Mouse (Mus musculus): ENCODE results near the gene Cyp2d10. TPM values are rescaled to one million over a fixed set of nuclear protein-coding genes. Genes with fewer than 3 reads are reported as not detected.
"Not testable (repeated sequence)": the region's sequence is repeated elsewhere in the genome, so short reads cannot be mapped to it uniquely, and the experiment has no call there.

Cyp2d10 gene
- total RNA-seq, 1 experiment from 2014 or later, result not detected

DNA sequence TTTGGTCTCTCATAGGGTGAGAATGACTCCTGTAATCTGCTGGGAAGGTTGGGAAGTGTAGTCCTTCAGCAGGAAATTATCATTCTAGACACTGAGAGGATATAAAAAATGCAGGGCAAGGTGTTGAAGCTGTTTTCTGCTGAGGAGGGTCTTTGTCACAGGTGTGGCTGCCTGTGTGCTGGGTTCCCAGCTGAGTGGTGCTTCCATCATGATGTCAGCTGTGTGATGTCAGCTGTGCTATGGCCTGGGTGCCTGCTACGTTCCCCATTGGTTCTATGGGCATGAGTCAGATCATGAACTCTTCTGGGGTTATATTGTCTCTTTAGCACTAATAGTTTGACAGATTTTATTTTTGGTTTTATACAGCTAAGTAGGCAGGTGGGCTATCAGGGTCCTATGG, 38.1 kb downstream of the Cyp2d10 start:
- no peak for ATAC-seq (ENCODE audit: extremely low read depth, insufficient number of reproducible peaks, low FRiP score, poor library complexity, severe bottlenecking)

DNA sequence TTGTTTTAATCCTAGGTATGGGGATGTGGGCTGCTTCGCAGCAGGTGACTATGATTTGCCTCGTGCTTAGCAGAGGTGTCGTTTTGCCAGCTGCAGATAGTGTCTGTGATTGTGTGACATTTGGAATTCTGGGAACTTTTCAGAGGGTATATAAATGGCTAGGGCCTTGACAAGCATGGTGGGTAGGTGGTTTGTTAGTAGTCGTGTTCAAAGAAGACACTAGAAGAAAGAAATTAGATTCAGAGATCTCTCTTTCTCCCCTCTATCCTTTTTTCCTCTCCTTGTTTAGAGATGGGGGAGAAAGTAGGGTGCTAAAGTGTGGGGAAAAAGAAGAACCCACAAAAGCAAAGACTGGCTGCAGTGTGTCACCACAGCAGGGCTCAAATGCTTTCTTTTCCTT, 38.8 kb downstream of the Cyp2d10 start:
- ATAC-seq (ENCODE audit: extremely low read depth, insufficient number of reproducible peaks, low FRiP score, poor library complexity, severe bottlenecking), result no peak

DNA sequence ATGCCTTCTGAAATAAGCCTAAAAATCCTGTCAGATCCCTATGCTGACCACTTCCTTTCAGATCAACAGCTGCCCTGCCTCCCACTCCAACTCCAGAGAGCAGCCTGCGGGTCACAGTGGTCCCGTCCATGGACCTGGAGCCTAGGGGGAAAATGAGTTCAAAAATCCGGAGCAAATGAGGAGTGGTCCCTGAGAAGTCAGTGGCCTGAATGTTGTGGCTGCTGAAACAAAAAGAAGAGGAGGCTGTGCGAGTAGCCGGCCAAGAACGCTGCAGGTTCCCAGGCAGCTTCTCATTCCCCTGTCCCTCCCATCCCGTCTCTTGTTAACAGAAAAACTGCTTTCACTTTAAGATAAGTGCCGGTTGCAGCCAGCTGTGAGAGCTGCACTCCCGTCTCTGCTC, 42.4 kb downstream of the Cyp2d10 start:
- not testable (repeated sequence) for ATAC-seq (ENCODE audit: extremely low read depth, insufficient number of reproducible peaks, low FRiP score, poor library complexity, severe bottlenecking)

DNA sequence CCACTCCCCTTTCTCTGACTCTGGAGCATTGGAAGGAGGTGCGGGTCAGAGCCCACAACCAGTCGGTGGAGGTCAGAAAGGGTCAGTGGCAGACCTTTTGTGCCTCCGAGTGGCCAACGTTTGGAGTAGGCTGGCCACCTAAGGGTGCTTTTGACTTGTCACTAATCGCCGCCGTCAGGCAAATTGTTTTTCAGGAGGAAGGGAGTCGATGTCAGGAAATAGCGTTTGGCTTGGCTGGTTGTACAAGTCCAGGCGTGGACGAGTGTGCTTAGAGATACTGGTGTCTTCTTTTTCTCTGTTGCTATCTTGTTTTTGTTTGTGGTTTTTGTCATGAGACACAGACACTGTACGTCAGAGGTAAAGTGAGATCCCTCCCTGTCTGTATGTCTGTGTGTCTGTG, 43.2 kb downstream of the Cyp2d10 start:
- ATAC-seq (ENCODE audit: extremely low read depth, insufficient number of reproducible peaks, low FRiP score, poor library complexity, severe bottlenecking), result not testable (repeated sequence)

DNA sequence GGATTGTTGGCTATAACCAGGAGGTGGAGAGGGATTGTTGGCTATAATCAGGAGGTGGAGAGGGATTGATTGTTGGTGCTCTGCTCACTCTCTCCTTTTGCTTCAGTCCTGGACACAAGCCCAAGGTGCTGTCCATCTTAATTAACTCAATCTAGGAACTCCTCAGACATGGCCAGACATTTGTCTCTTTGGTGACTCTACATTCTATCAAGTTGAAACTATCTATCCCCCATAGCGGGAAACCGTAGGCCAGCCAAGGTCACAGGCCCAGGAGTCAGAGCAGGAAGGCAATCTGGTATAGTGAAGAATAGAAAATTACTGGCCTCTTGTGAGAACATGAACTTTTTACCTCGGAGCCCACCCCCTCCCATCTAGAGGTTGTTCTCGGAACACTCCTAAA, 44.8 kb downstream of the Cyp2d10 start:
- no peak for ATAC-seq (ENCODE audit: extremely low read depth, insufficient number of reproducible peaks, low FRiP score, poor library complexity, severe bottlenecking)

DNA sequence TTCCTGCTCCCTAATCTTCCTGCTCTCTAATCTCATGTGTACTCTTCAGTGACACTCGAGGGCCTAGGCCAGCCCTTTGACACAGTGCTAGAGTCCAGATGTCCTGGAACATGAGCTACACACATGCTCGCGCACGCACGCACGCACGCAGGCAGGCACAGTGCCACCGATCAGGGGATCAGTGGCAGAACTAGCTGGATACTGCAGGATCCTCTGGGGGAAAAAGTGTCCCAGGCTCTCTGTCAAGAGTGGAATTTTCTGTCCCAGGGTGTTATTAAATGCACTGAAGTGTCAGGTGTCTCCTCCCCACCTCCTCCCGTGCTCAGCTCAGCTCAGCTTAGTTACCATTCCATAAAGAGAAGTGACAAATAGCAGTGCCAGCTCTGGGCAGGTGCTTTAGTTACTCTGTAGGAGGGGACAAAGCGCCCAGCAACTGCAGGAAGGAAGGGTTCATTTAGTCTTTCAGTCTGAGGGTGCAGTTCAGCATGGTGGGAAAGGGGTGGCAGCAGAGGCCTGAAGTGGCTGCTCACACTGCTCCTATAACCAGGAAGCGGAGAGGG, 45.5 kb downstream of the Cyp2d10 start:
- no peak for ATAC-seq (ENCODE audit: extremely low read depth, insufficient number of reproducible peaks, low FRiP score, poor library complexity, severe bottlenecking)

GRCm38 (mm10) chr15:82358431-82359260, 48.3 kb downstream of the Cyp2d10 start:
- ATAC-seq (ENCODE audit: extremely low read depth, insufficient number of reproducible peaks, low FRiP score, poor library complexity, severe bottlenecking), result no peak

DNA sequence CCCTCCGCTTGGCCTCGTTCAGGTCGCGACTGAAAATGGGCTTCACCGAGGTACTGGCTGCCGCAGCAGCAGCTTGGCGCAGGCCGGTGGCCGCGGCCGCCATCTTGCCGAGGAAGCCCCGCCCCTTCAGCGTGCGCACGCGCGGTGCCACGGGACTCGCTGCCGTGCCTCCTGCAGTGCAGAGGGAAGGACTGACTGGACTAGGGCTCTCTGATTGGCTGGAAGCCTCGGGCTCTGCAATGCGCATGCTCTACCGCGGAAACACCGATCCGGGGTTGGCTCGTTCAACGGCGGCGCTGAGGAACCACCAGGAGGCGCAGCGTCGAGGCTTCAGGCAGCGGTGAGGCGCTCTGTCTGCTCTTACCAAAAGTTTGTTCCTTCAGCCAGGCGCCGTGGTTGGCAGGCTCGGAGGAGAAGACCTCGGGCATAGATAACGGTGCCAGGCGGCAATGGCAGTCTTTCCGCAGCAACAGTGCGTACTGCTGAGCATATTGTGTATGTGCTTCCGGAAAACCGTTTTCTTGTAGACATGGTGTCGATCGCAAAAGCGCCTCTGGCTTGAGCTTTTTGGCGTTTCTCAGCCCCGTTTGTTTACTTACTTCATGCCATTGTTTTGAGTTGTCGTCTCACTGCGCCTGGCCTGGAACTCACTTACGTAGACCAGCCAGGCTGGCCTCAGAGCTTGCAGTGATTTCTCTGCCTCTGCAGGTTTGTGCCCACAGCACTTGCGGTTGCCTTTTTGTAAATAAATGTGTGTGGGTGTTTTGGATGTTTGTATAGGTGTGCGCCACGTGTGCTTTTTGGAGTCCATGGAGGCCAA, 52.7 kb downstream of the Cyp2d10 start, which contains the start of gene Ndufa6:
Gene Ndufa6 (minus strand): TSS at position 197 of the 820 bp plus-strand sequence.
- ATAC-seq (ENCODE audit: extremely low read depth, insufficient number of reproducible peaks, low FRiP score, poor library complexity, severe bottlenecking), result peak; percentile 97

DNA sequence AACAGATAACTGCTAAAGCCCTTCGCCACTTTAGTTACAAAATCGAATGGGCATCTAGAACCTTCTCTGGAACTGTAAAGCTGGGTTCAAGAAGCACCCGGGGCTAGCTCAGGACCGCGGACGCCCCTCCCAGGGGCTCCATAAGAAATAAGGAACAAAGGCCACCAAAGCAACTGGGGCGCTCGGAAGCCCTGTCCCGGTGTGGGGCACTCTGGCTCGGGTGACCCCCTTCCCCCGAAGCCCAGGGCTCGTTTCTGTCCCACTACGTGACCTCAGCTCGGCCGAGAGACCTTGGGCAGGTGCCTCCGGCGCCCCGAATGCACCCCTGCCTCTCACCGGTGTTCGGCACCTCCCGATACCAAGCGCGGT, 53.3 kb downstream of the Cyp2d10 start:
- ATAC-seq (ENCODE audit: extremely low read depth, insufficient number of reproducible peaks, low FRiP score, poor library complexity, severe bottlenecking), result no peak

GRCm38 (mm10) chr15:82353078-82353744, 53.8 kb downstream of the Cyp2d10 start:
- no peak for ATAC-seq (ENCODE audit: extremely low read depth, insufficient number of reproducible peaks, low FRiP score, poor library complexity, severe bottlenecking)

Other genes starting within 250 kb of the Cyp2d10 start
- gene Shisa8, start 194.4 kb downstream of the Cyp2d10 start, total RNA-seq (2017), result 0.58 and 1.1 TPM in 2 replicates
- gene Tnfrsf13c, start 182.8 kb downstream of the Cyp2d10 start, total RNA-seq (2017), result 157 and 160 TPM in 2 replicates
- gene Cenpm, start 162.4 kb downstream of the Cyp2d10 start, total RNA-seq (2017), result not detected in 2 replicates
- gene 1500009C09Rik, start 154.8 kb downstream of the Cyp2d10 start, total RNA-seq (2017), result not detected in 2 replicates
- not detected in 2 replicates for gene Sept3, start 132.3 kb downstream of the Cyp2d10 start, total RNA-seq (2017)
- not detected in 2 replicates for gene Wbp2nl, start 108.2 kb downstream of the Cyp2d10 start, total RNA-seq (2017)
- gene Naga, start 68.3 kb downstream of the Cyp2d10 start, total RNA-seq (2017), result 32.2 and 40.0 TPM in 2 replicates
- gene Pheta2, start 68.3 kb downstream of the Cyp2d10 start, total RNA-seq (2017), result 0.35 and 0.37 TPM in 2 replicates
- 34.0 and 36.1 TPM in 2 replicates for gene Smdt1, start 68.2 kb downstream of the Cyp2d10 start, total RNA-seq (2017)
- gene Ndufa6, start 52.9 kb downstream of the Cyp2d10 start, total RNA-seq (2017), result 119 and 121 TPM in 2 replicates
- 2.2 and 4.7 TPM in 2 replicates for gene Cyp2d22, start 26.9 kb downstream of the Cyp2d10 start, total RNA-seq (2017)
- not detected in 2 replicates for gene Cyp2d11, start 13.2 kb downstream of the Cyp2d10 start, total RNA-seq (2017)
- gene Cyp2d9, start 26.2 kb upstream of the Cyp2d10 start, total RNA-seq (2017), result not detected in 2 replicates
- not detected in 2 replicates for gene Cyp2d12, start 147.9 kb upstream of the Cyp2d10 start, total RNA-seq (2017)
- gene Cyp2d34, start 213.8 kb upstream of the Cyp2d10 start, total RNA-seq (2017), result not detected in 2 replicates